7 mouse cellular contexts compared by ENCODE assay signal in the genomic region with DNA sequence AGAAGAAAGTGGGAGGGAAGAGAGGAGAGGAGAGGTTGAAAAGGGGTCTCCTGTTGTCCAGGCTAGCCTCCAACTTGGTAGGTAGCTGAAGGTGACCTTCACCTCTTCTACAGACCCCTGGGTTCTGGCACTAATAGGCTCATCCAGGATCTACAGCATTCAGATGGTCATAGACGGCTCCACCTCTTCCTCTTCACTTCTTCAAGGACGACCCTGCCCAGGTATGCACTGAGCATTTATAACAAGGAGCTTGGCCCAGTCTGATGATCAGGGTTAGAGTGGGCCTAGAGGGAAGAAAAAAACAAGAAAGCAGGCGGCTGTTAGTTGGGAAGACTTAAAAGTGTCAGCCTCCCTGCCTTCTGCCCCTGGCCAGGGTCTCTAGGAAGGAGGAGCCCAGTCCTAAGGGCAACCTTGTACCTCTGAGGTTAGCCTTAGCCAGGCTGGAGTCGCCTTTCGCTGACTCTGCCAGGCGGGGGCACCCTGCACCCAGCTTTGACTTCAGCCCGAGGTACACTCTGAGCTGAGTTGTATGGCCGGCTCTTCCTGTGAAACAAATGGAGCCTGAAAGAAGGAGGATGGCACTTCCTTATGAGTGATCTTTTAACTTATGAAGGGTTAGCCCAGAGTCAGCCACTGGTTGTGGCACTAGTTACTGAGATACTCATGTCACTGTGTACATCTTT. TPM values are rescaled to one million over a fixed set of nuclear protein-coding genes. Genes with fewer than 3 reads are reported as not detected.
DNase-seq lines count a peak whose midpoint lies in the region; TF ChIP-seq lines count a peak whose summit lies in the region.

No protein-coding gene starts in this region.

- H3K27ac ChIP-seq in CH12.LX (ENCODE audit: insufficient read depth, low read depth), result no peak overlapping the region

- H3K4me2 ChIP-seq in CH12.LX (ENCODE audit: insufficient read depth, low read depth, poor library complexity, severe bottlenecking), result no peak overlapping the region

- no peaks in the 10 kb centered on the region for H3K9me3 ChIP-seq in CH12.LX (replicated peaks; ENCODE audit: low read length)

- no peak overlapping the region for H3K4me3 ChIP-seq in CH12.LX (replicated peaks in 1 of 3; ENCODE audit: low read depth in 2 of 3, low read length in 2 of 3, poor library complexity in 1 of 3)

- H3K9ac ChIP-seq in CH12.LX (ENCODE audit: insufficient read depth, low read depth), result no peak overlapping the region

- H3K79me2 ChIP-seq in CH12.LX (replicated peaks; ENCODE audit: control insufficient read depth, extremely low read depth, insufficient read depth, poor library complexity, severe bottlenecking), result no peaks in the 10 kb centered on the region

- TF ChIP-seq RAD21 in CH12.LX (IDR thresholded peaks at IDR 0.05; ENCODE audit: low read depth, low read length), result peak; percentile 97

- dilution Hi-C loops in CH12.LX (cut with MboI; ENCODE audit: extremely low pct_ligation_motif_present, extremely low pct_unique_long_range_greater_than_20kb, low sequenced_read_pairs), result no loop called here

- peak; percentile 17; the same call in 1 of the 2 replicates for TF ChIP-seq POLR2A in CH12.LX (IDR thresholded peaks at IDR 0.05; ENCODE audit: low read depth, low read length)

- H3K27me3 ChIP-seq in CH12.LX (replicated peaks), result no peaks in the 10 kb centered on the region

- in situ Hi-C loops in CH12.LX (cut with MboI; ENCODE audit: low pct_ligation_motif_present, low pct_unique_long_range_greater_than_20kb, low sequenced_read_pairs), result loop anchor here (10.0 to 25.0 kb wide), 2 partner anchors 103 to 305 kb away; partner anchors contain the start of gene Trp53inp2

- intact Hi-C loops in heart, postnatal 14 days (cut with DNase I), result loop anchor here (5.0 kb wide), 2 partner anchors 90 to 110 kb away; no protein-coding TSS in a partner anchor

- DNase-seq in CH12.LX (ENCODE audit: extremely low read depth) (peak; percentile 64), adipocyte (ENCODE audit: low spot score) (peak; percentile 78)
- peak; percentile 71 for DNase-seq in embryo, embryonic 11 days
- DNase-seq in heart, postnatal 14 days, result peak; percentile 70 to 77
- DNase-seq in layer of hippocampus, postnatal 10 days (ENCODE audit: low spot score in 2 of 2), result peak; percentile 64 to 75
- DNase-seq in lung, postnatal 14 days, result peak; percentile 80
- DNase-seq in right cerebral cortex, postnatal 25 days, result peak; percentile 49

- TF ChIP-seq CTCF in CH12.LX (conservative IDR thresholded peaks at IDR 0.05 in 1 of 2, IDR thresholded peaks at IDR 0.05 in 1 of 2; ENCODE audit: low read depth in 2 of 2, low read length in 2 of 2), result peak; percentile 31 to 94; a peak in 3 of 4 replicates

- no peak for TF ChIP-seq EP300 in CH12.LX (IDR thresholded peaks at IDR 0.05; ENCODE audit: low read length)

- H3K4me1 ChIP-seq in CH12.LX (ENCODE audit: control insufficient read depth in 1 of 2, insufficient read depth in 2 of 2), result peaks cover 0 to 8% of the 10 kb centered on the region in 2 experiments; a peak in 2 of 4 replicates

- H3K36me3 ChIP-seq in CH12.LX (replicated peaks in 1 of 2; ENCODE audit: control insufficient read depth in 1 of 2, insufficient read depth in 1 of 2, low read length in 1 of 2), result no peaks in the 10 kb centered on the region

TF ChIP-seq in CH12.LX, 34 proteins besides CTCF, POLR2A, EP300 and RAD21:
- TF ChIP-seq BHLHE40 (IDR thresholded peaks at IDR 0.05; ENCODE audit: low read depth, low read length), result no peak
- peak; percentile 94 for TF ChIP-seq SMC3 (IDR thresholded peaks at IDR 0.05; ENCODE audit: low read depth, low read length)

RNA-seq across cellular contexts. Expression of gene Ahcy, which starts 8.0 kb away (rescaled TPM):
- total RNA-seq in CH12.LX (2012; rRNA removed) (514 and 556 TPM in 2 replicates), CH12.LX (2014; rRNA removed) (529 and 543 TPM in 2 replicates)
- 364 and 444 TPM in 2 replicates for polyA plus RNA-seq in CH12.LX (2012; ENCODE audit: insufficient read length, low read depth)
- 10 to 100 TPM in 1 of 2 experiments, 1 to 10 TPM in 1; 8.8 to 11.3 TPM for total RNA-seq in heart, postnatal 14 days (2021)
- 10 to 100 TPM; 12.6 to 15.3 TPM for total RNA-seq in layer of hippocampus, postnatal 10 days (2021)

RNA-seq across cellular contexts. Expression of gene Itch, which starts 51.0 kb away (rescaled TPM):
- total RNA-seq in CH12.LX (2012; rRNA removed) (28.5 and 31.1 TPM in 2 replicates), CH12.LX (2014; rRNA removed) (46.6 and 51.4 TPM in 2 replicates)
- 23.0 and 25.3 TPM in 2 replicates for polyA plus RNA-seq in CH12.LX (2012; ENCODE audit: insufficient read length, low read depth)
- 10 to 100 TPM; 36.4 to 38.0 TPM for total RNA-seq in heart, postnatal 14 days (2021)
- 10 to 100 TPM; 36.0 to 40.0 TPM for total RNA-seq in layer of hippocampus, postnatal 10 days (2021)

Comparison
In these comparisons a context has a peak if more than half of its experiments do, and no peak if none do; other contexts are left out.
1. RNA of gene Ahcy, which starts 8.0 kb away (total RNA-seq): 514 to 556 TPM in CH12.LX; 12.6 to 15.3 TPM in layer of hippocampus, postnatal 10 days and 8.8 to 11.3 TPM in heart, postnatal 14 days; every median in the first group is over 10 times any median in the second.
2. Peak in every context shown above with its lines, with median percentiles within 50 percentile points of each other: DNase-seq.